Mouse (Mus musculus) cerebellum, postnatal 4 days (tissue): ENCODE data around the gene St8sia1.

Source experiments
- DNase-seq, 2 experiments: peaks; one replicate each; pipeline ENCODE4 v3.0.0; 2022; ENCODE audit warnings: low spot score in 2 of 2, mixed read lengths in 1 of 2

Gene St8sia1

GRCm38 (mm10) chr6:142867023-142867422 is 97.2 kb downstream of the St8sia1 start:
- DNase-seq: no peak

DNA sequence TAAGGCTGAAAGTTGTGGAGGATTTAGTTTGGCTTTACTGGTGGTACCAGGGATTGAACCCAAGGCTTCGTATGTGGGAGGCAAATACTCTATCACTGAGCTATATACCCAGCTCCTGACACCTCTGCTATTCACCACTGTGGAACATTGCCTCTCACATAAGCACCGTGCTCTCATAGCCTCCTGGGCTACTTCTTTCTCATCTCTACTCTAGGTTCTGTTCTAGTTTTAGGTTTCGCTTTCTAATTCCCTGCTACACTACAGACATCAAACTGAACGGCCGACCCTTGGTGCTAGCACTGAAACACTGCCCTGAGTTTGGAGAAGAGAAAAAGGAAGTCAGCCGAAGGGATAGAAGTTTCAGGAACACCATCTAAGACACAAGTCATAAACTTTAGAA is 99.1 kb downstream of the St8sia1 start:
- no peak for DNase-seq

- DNase-seq: no peak
These were observed 100.4 kb downstream of the St8sia1 start for GRCm38 (mm10) chr6:142863881-142864280.

GRCm38 (mm10) chr6:142862265-142862664 is 102.0 kb downstream of the St8sia1 start:
- DNase-seq: no peak

GRCm38 (mm10) chr6:142860396-142860795 is 103.9 kb downstream of the St8sia1 start:
- DNase-seq: no peak

DNA sequence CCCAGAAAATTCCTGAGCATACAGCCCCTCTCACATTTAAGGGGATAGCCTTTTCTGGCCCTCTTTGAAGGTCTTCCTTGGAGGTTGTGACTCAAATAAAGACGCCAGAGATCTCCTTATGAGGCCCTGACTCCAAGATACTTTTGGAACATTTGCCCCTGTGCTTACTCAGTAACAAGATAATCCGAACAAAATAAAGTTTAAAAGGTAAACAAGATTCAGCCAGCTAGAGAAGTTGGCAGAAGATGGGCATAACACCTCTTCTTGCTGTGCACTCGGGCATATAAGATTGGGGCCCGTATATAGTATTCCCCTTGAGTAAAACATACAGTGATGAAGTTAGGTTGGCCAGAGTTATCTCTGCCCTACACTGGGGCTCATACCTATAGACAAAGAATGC is 104.3 kb downstream of the St8sia1 start:
- DNase-seq: no peak

GRCm38 (mm10) chr6:142858937-142859336 is 105.3 kb downstream of the St8sia1 start:
- peak in 1 of 2 experiments; percentile 16 for DNase-seq

GRCm38 (mm10) chr6:142856258-142856874 is 107.9 kb downstream of the St8sia1 start:
- no peak for DNase-seq

DNA sequence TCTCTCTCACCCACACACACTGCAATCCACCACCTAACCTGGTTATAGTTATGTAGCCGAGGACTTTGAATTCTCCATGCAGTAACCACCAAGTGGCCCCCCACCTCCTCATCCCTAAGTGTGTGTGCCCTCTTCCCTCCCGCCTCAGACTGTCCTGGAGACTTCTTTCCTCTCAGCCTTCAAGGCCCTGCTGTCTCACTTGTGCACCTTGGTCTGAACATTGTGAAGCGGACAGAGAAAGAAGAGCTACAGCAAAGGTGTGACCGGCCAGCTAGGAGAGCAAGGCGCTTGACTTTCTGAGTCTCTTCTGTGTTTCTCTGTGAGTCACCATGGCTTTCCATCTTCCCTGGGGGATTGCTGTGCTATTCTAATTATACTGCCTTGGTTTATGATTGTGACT is 108.5 kb downstream of the St8sia1 start:
- DNase-seq: no peak

DNA sequence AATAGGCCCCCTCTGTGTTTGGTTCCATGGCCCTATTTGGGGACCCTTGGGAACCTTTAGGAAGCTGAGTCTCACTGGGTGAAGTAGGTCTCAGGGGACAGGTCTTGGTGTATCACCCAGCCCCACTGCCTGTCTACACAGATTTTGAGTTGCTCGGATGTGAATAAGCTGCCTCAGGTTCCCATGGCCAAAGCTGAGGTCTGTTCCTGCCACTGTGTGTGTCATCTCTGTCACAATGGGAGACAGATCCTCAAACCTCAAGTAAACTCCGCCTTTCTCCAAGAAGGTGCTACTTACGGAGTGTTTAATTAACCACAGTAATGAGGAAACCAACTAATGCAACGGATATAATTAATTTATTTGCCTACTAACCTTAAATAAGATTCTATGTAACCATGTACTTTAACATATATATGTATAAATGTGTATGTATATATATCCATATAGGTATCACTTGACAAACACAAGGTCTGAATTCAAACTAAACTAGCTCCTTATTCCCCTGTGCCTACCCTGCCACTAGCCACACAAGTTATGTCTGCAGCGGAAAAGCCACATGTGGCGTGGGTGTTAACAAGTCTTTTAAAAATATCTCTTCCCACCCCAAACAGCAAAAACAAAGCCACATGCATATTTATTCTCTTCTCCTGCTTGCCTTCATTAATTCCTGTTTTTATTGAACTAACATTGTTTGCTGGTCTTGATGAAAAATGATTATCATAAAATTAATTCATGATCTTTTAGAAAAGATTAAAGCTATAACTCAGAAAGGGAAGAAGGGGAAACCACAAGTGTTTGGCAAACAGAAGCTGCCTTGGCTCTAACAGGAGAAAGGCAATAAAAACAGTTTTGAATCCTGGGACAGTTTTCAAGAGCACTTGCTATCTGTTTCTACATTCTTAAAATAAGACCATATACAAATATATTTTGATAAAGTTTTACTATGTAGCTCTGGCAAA is 111.6 kb downstream of the St8sia1 start:
- no peak for DNase-seq

DNA sequence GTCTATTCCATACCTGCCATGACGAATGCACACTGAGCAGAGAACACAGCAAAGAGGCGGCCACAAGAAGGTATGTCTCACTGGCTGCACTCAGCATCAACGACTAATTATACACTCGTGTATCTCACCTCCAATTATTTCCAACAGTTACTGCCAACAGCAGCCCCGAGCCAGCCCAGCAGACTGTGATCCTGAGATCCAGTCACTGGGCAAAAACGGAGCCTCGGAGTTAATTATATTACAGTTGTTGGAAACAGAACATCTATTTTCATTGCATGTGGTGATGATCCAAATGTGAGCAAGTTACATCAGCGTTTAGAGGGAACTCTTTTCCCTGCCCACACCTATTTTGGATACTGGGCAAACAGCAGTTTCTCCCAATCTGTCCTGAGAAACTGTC is 113.8 kb downstream of the St8sia1 start:
- no peak for DNase-seq

- DNase-seq: no peak
These were observed 114.9 kb downstream of the St8sia1 start for GRCm38 (mm10) chr6:142849326-142849725.

DNA sequence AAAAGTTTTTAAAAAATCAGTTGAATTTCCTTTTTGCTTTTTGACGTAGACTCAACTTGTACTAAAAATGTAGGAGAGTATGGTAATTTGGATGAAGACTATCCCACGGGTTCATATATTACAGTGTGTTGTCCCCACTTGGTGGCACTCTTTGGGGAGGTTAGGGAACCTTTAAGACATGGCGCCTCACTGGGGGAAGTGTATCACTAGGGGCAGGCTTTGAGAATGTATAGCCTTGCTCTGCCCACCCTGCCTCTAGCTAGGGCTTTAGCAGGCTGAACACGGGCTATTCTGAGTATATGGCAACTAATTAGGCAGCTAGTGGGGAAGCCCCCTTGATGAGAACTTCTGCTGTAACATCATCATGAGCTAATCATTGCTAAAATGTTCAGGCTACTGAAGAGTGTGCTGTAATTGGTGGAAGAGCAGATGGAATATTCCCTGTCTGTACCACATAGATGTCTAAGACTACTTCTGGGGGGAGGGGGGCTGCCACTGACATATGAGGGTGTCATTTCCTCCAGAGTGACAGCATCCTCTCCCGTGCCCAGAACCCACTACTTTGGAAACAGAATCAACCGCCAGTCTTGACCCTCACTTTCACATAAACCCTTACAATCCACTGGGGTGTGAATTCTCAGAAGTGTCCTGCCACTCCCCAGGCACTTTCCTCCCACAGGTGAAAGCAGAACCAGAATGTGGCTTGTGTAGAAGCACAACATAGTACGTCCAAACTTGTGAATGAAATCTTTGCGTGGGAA is 116.2 kb downstream of the St8sia1 start:
- DNase-seq: no peak

- DNase-seq: no peak
These were observed 117.4 kb downstream of the St8sia1 start for GRCm38 (mm10) chr6:142846855-142847254.

GRCm38 (mm10) chr6:142845066-142845465 is 119.2 kb downstream of the St8sia1 start:
- DNase-seq: no peak

- DNase-seq: no peak
These were observed 120.2 kb downstream of the St8sia1 start for GRCm38 (mm10) chr6:142844061-142844460.

GRCm38 (mm10) chr6:142838501-142838900 is 125.8 kb downstream of the St8sia1 start:
- no peak for DNase-seq

- DNase-seq: no peak
These were observed 126.9 kb downstream of the St8sia1 start for GRCm38 (mm10) chr6:142837326-142837725.

- no peak for DNase-seq
These were observed 128.5 kb downstream of the St8sia1 start for GRCm38 (mm10) chr6:142835726-142836125.

- no peak for DNase-seq
These were observed 129.3 kb downstream of the St8sia1 start for GRCm38 (mm10) chr6:142834911-142835310.

DNA sequence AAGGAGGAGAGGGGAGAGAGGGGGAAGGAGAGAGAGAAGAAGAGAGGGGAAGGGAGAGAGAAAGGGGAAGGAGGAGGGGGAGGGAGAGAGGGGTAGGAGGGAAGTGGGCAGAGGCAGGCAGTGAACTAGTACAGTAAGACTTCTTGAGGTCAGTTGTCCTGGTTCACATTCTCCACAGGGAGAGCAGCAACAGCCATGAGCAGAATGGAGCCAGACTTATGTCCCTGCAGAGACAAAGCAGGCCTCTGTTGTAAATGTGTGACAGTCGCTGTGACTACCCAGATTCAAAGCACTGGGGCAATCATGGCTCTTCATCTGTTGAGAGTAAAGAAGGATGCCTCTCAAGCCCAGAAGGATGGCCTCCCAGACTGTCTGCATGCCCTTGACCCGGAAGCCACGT is 132.5 kb downstream of the St8sia1 start:
- DNase-seq: no peak

DNA sequence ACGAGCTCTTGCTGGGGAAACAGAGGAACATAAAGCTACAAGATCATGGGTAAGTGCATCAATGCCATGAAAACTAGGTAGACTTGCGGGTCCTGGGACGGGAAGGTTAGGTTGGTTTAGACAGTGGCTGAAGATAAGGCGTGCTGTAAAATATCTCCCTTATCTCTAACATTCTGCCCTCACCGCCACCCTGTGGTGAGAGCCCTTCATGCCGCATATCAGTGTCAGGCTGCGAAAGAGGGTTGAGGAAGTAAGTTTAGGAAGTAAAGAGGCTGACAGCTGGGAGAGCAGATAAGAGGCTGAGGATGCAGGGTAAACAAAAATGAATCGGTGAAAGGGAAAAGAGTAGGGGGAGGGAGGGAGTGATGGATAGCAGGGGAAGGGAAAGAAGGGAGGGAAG is 133.0 kb downstream of the St8sia1 start:
- DNase-seq: no peak
